In the genomic region with DNA sequence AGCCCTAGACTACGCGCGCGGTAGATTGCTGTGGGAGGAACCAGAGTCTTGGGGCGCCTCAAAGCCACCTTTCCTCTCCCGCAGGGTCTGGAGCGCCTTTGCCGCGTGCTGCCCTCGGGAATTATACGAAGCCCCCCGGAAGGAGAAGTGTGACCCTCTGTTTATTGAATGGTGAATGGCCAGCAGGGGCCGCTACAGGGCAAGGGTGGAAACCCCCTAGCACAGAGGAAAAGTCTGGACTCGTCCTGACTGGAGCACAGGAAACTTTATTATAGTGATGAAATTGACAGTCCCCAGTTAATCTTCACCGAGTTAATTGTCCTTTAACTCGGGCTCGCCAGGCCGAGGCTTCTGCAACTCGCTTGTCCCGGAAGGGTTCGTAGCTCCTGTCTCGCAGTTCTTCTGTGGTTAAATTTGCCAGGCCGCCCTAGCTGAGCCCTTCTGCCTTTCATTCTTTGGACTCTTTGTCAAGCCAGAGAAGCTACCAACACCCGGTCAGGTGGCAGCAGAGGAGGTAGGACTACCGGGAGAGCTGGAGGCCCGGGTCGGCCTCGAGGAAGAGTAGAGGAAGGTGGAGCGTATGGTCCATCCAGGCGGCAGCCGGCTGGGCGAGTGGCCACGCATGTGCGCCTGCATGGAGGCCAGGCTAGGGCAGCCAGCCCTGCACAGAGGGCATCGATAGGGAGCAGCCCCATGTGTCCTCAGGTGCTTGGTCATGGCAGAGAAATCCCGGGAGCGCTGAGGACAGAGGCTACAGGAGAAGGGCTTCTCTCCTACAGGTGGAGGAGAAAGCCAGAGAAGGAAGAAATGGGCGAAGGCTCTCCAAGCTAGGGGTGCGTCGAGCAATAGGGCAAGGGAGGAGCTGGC, we compare ENCODE assay signal across 8 mouse cellular contexts. TPM values are rescaled to one million over a fixed set of nuclear protein-coding genes. Genes with fewer than 3 reads are reported as not detected.
A peak's percentile ranks its signal among the peaks of the same experiment; 100 is the strongest.
DNase-seq lines count a peak whose midpoint lies in the region; ATAC-seq lines count a peak whose summit lies in the region.

No protein-coding gene starts in this region.

- H3K36me3 ChIP-seq in hindbrain, embryonic 14.5 days (replicated peaks; ENCODE audit: control insufficient read depth, insufficient read depth) = peaks cover 22% of the 10 kb centered on the region

- no peaks in the 10 kb centered on the region for H3K9me3 ChIP-seq in hindbrain, embryonic 14.5 days (ENCODE audit: control insufficient read depth, low read length)

- peak; percentile 57 for DNase-seq in WW6 (ENCODE audit: low read depth, low spot score)
- peak; percentile 71 to 90 for DNase-seq in cerebellum, postnatal 4 days (ENCODE audit: low spot score in 2 of 2)
- DNase-seq in frontal cortex, postnatal 36 days (ENCODE audit: low spot score in 2 of 2) = peak; percentile 76
- peak; percentile 88 for DNase-seq in hindbrain, embryonic 14.5 days (ENCODE audit: low spot score)
- DNase-seq in layer of hippocampus, postnatal 25 days (ENCODE audit: extremely low spot score in 1 of 2, low spot score in 1 of 2) = peak; percentile 83 to 90
- peak; percentile 85 to 90 for DNase-seq in lung, postnatal 4 days
- DNase-seq in retina, postnatal 7 days (ENCODE audit: low read depth, low spot score) = peak; percentile 82
- DNase-seq in urinary bladder, adult 2 months (ENCODE audit: low spot score) = peak; percentile 79

- H3K27ac ChIP-seq in hindbrain, embryonic 14.5 days = peak overlapping the region; percentile 94

- peaks cover 10% of the 10 kb centered on the region for H3K4me1 ChIP-seq in hindbrain, embryonic 14.5 days (replicated peaks; ENCODE audit: control insufficient read depth, insufficient read depth, low read length)

- H3K4me3 ChIP-seq in hindbrain, embryonic 14.5 days (replicated peaks; ENCODE audit: low read length) = peak overlapping the region; percentile 85

- H3K9ac ChIP-seq in hindbrain, embryonic 14.5 days = peak overlapping the region; percentile 98

- peak overlapping the region; percentile 57 for H3K4me2 ChIP-seq in hindbrain, embryonic 14.5 days (replicated peaks)

- no peaks in the 10 kb centered on the region for H3K27me3 ChIP-seq in hindbrain, embryonic 14.5 days (ENCODE audit: control insufficient read depth, insufficient read depth, low read length)

- peak; percentile 56 for ATAC-seq in hindbrain, embryonic 14.5 days (ENCODE audit: low FRiP score)

- WGBS in hindbrain, embryonic 14.5 days = 31% methylated on average over 39 of the region's 40 CpGs

RNA-seq across cellular contexts. Expression of a gene that starts 1.1 kb away (rescaled TPM):
- 11.4 and 12.9 TPM in 2 replicates for polyA plus RNA-seq in hindbrain, embryonic 14.5 days (2014; fragmentation: Nextera tagmentation; extraction: Ambion mirVana)
- total RNA-seq in layer of hippocampus, postnatal 25 days (2021) = 10 to 100 TPM; 39.1 to 57.1 TPM
- polyA plus RNA-seq in urinary bladder, adult 2 months (2012; rRNA removed) = 38.3 and 40.2 TPM in 2 replicates

RNA-seq across cellular contexts. Expression of a gene that starts 9.0 kb away (rescaled TPM):
- 0.35 and 0.42 TPM in 2 replicates for polyA plus RNA-seq in hindbrain, embryonic 14.5 days (2014; fragmentation: Nextera tagmentation; extraction: Ambion mirVana)
- total RNA-seq in layer of hippocampus, postnatal 25 days (2021) = not detected
- 1.8 and 2.4 TPM in 2 replicates for polyA plus RNA-seq in urinary bladder, adult 2 months (2012; rRNA removed)

RNA-seq across cellular contexts. Expression of a gene that starts 23.0 kb away (rescaled TPM):
- 0.43 and 0.76 TPM in 2 replicates for polyA plus RNA-seq in hindbrain, embryonic 14.5 days (2014; fragmentation: Nextera tagmentation; extraction: Ambion mirVana)
- under 1 TPM in 1 of 2 experiments, not detected in 1; 0.20 TPM for total RNA-seq in layer of hippocampus, postnatal 25 days (2021)
- polyA plus RNA-seq in urinary bladder, adult 2 months (2012; rRNA removed) = 2,098 and 2,832 TPM in 2 replicates

RNA-seq across cellular contexts. Expression of a gene that starts 24.4 kb away (rescaled TPM):
- polyA plus RNA-seq in hindbrain, embryonic 14.5 days (2014; fragmentation: Nextera tagmentation; extraction: Ambion mirVana) = 2.2 and 3.1 TPM in 2 replicates
- 1 to 10 TPM; 4.7 to 5.2 TPM for total RNA-seq in layer of hippocampus, postnatal 25 days (2021)
- 3.6 and 4.9 TPM in 2 replicates for polyA plus RNA-seq in urinary bladder, adult 2 months (2012; rRNA removed)

RNA-seq across cellular contexts. Expression of a gene that starts 26.2 kb away (rescaled TPM):
- 109 and 118 TPM in 2 replicates for polyA plus RNA-seq in hindbrain, embryonic 14.5 days (2014; fragmentation: Nextera tagmentation; extraction: Ambion mirVana)
- 10 to 100 TPM; 76.0 to 92.1 TPM for total RNA-seq in layer of hippocampus, postnatal 25 days (2021)
- polyA plus RNA-seq in urinary bladder, adult 2 months (2012; rRNA removed) = 151 and 174 TPM in 2 replicates

Comparison
In these comparisons a context has a peak if more than half of its experiments do, and no peak if none do; other contexts are left out.
1. Peak in every context shown above with its lines: DNase-seq, ATAC-seq, H3K4me3 ChIP-seq and H3K27ac ChIP-seq.
2. RNA of a gene that starts 23.0 kb away (polyA plus RNA-seq): 2,098 to 2,832 TPM in urinary bladder, adult 2 months; 0.43 to 0.76 TPM in hindbrain, embryonic 14.5 days; every median in the first group is over 1,000 times any median in the second.